Mouse (Mus musculus) E14TG2a.4 (cell line): ENCODE data around the gene 2300002M23Rik.

Experiments used
- CTCF ChIP-seq: conservative IDR thresholded peaks from 2 replicates; pipeline ENCODE4 v1.5.1; 2014; ENCODE audit warnings: low read length
- POU5F1 ChIP-seq: IDR thresholded peaks from 2 replicates; pipeline ENCODE4 v1.6.1; 2014; ENCODE audit warnings: low read length, borderline replicate concordance

- TF ChIP-seq CTCF (no peak), POU5F1 (no peak)
Measured at GRCm38 (mm10) chr17:35538476-35538875, 28.8 kb upstream of the 2300002M23Rik start.
